22 mouse cellular contexts compared by ENCODE assay signal in genomic region chr7:73163687-73164086, GRCm38 (mm10).
A peak's percentile ranks its signal among the peaks of the same experiment; 100 is the strongest.
DNase-seq lines count a peak whose midpoint lies in the region; ATAC-seq and TF ChIP-seq lines count a peak whose summit lies in the region.
"Had no signal": no experiment of that assay in that cellular context is flagged by ENCODE, and none has a peak within 500 bp of the region (broad histone marks: within the 10 kb centered on the region; RNA-seq: fewer than 3 reads in every experiment).

No protein-coding gene starts in this region.

- no peak for TF ChIP-seq CTCF in lung, postnatal 0 days (IDR thresholded peaks at IDR 0.05)
- no peak for TF ChIP-seq CTCF in thymus, adult 2 months (IDR thresholded peaks at IDR 0.05; ENCODE audit: borderline replicate concordance, control insufficient read depth, extremely low read depth, insufficient read depth, low read length, poor library complexity)

- H3K36me3 ChIP-seq in heart, embryonic 12.5 days, result no peaks in the 10 kb centered on the region
- H3K36me3 ChIP-seq in limb, embryonic 11.5 days (ENCODE audit: control insufficient read depth, insufficient read depth, low read length), result no peaks in the 10 kb centered on the region
- H3K36me3 ChIP-seq in lung, postnatal 0 days (ENCODE audit: insufficient read depth, low read length), result no peaks in the 10 kb centered on the region
- no peaks in the 10 kb centered on the region for H3K36me3 ChIP-seq in thymus, adult 2 months (ENCODE audit: control insufficient read depth, insufficient read depth, low read length)
- H3K36me3 ChIP-seq: limb, embryonic 15.5 days; neural tube, embryonic 15.5 days had no signal

- no peak overlapping the region for H3K27ac ChIP-seq in heart, embryonic 12.5 days (ENCODE audit: poor library complexity, severe bottlenecking)
- H3K27ac ChIP-seq in limb, embryonic 11.5 days (replicated peaks; ENCODE audit: low read depth, low read length), result 0 out of 2 replicates have a peak overlapping the region, but pooled peaks have one; percentile 18
- H3K27ac ChIP-seq in lung, postnatal 0 days (ENCODE audit: low read length), result no peak overlapping the region
- no peak overlapping the region for H3K27ac ChIP-seq in thymus, adult 2 months (ENCODE audit: control insufficient read depth, insufficient read depth, low read length)
- H3K27ac ChIP-seq: hindbrain, embryonic 14.5 days; limb, embryonic 15.5 days; liver, embryonic 14.5 days; macrophage; neural tube, embryonic 15.5 days had no signal

- TF ChIP-seq EP300 in lung, postnatal 0 days (IDR thresholded peaks at IDR 0.05), result no peak

- H3K4me3 ChIP-seq in heart, embryonic 12.5 days, result no peak overlapping the region
- H3K4me3 ChIP-seq in limb, embryonic 11.5 days (ENCODE audit: low read depth, low read length), result no peak overlapping the region
- H3K4me3 ChIP-seq in lung, postnatal 0 days (ENCODE audit: low read depth, low read length), result no peak overlapping the region
- H3K4me3 ChIP-seq in thymus, adult 2 months (ENCODE audit: control insufficient read depth, insufficient read depth, low read length), result no peak overlapping the region
- H3K4me3 ChIP-seq: limb, embryonic 15.5 days; neural tube, embryonic 15.5 days had no signal

- H3K4me1 ChIP-seq in heart, embryonic 12.5 days (replicated peaks), result no peaks in the 10 kb centered on the region
- peaks cover 17% of the 10 kb centered on the region for H3K4me1 ChIP-seq in limb, embryonic 11.5 days (ENCODE audit: control insufficient read depth, insufficient read depth, low read length)
- H3K4me1 ChIP-seq in lung, postnatal 0 days (ENCODE audit: insufficient read depth, low read depth, low read length), result no peaks in the 10 kb centered on the region
- H3K4me1 ChIP-seq in thymus, adult 2 months (replicated peaks; ENCODE audit: control insufficient read depth, insufficient read depth, low read length), result no peaks in the 10 kb centered on the region
- H3K4me1 ChIP-seq: limb, embryonic 15.5 days had no signal

- H3K27me3 ChIP-seq in heart, embryonic 12.5 days (replicated peaks), result peaks cover 2% of the 10 kb centered on the region; the same call in 1 of the 2 replicates
- no peaks in the 10 kb centered on the region for H3K27me3 ChIP-seq in limb, embryonic 11.5 days (ENCODE audit: control insufficient read depth, insufficient read depth, low read length)
- H3K27me3 ChIP-seq in lung, postnatal 0 days (replicated peaks; ENCODE audit: insufficient read depth, low read length), result no peaks in the 10 kb centered on the region
- H3K27me3 ChIP-seq in thymus, adult 2 months (ENCODE audit: control insufficient read depth, insufficient read depth, low read length), result no peaks in the 10 kb centered on the region
- H3K27me3 ChIP-seq: limb, embryonic 15.5 days; neural tube, embryonic 15.5 days had no signal

- TF ChIP-seq POLR2A in thymus, adult 2 months (IDR thresholded peaks at IDR 0.05; ENCODE audit: control insufficient read depth, extremely low read depth, insufficient read depth, low read length, poor library complexity), result no peak

- WGBS in heart, embryonic 12.5 days, result 64% methylated on average over 5 of the region's 5 CpGs
- 26% methylated on average over 5 of the region's 5 CpGs for WGBS in limb, embryonic 11.5 days
- 37% methylated on average over 5 of the region's 5 CpGs for WGBS in lung, postnatal 0 days
- WGBS in thymus, adult 2 months, result 67% methylated on average over 5 of the region's 5 CpGs

- peak; percentile 37 for DNase-seq in heart, adult 11 months
- DNase-seq in adipocyte (ENCODE audit: low spot score), result peak; percentile 4
- DNase-seq in embryo, embryonic 10.5 days (ENCODE audit: low spot score), result peak; percentile 51
- peak; percentile 77 for DNase-seq in limb, embryonic 11.5 days (ENCODE audit: low spot score)
- no peak for DNase-seq in lung, postnatal 0 days (ENCODE audit: low spot score)
- no peak for DNase-seq in thymus, adult 2 months
- DNase-seq: adrenal gland, postnatal 10 days; cerebellum, adult 9-10 months; gastrocnemius, postnatal 10 days; kidney, adult 2 months; kidney, postnatal 14 days; lung, embryonic 14.5 days; thymus, adult 18-20 months; thymus, postnatal 4 days had no signal

- no peak overlapping the region for H3K4me2 ChIP-seq in heart, embryonic 12.5 days
- H3K4me2 ChIP-seq in limb, embryonic 11.5 days (ENCODE audit: low read depth, severe bottlenecking), result no peak overlapping the region
- no peak overlapping the region for H3K4me2 ChIP-seq in lung, postnatal 0 days (replicated peaks; ENCODE audit: low read depth, low read length)
- H3K4me2 ChIP-seq: hindbrain, embryonic 14.5 days; limb, embryonic 15.5 days; lung, embryonic 14.5 days; neural tube, embryonic 15.5 days had no signal

- no peaks in the 10 kb centered on the region for H3K9me3 ChIP-seq in heart, embryonic 12.5 days (replicated peaks)
- no peaks in the 10 kb centered on the region for H3K9me3 ChIP-seq in limb, embryonic 11.5 days (ENCODE audit: control insufficient read depth, low read length)
- H3K9me3 ChIP-seq in lung, postnatal 0 days (ENCODE audit: low read length), result no peaks in the 10 kb centered on the region
- H3K9me3 ChIP-seq: limb, embryonic 15.5 days; neural tube, embryonic 15.5 days had no signal

- H3K9ac ChIP-seq in heart, embryonic 12.5 days, result no peak overlapping the region
- no peak overlapping the region for H3K9ac ChIP-seq in limb, embryonic 11.5 days (ENCODE audit: low read length)
- no peak overlapping the region for H3K9ac ChIP-seq in lung, postnatal 0 days (replicated peaks; ENCODE audit: low read depth)
- H3K9ac ChIP-seq: hindbrain, embryonic 14.5 days; limb, embryonic 15.5 days; liver, embryonic 14.5 days; lung, embryonic 14.5 days; neural tube, embryonic 15.5 days had no signal

- no peak for ATAC-seq in heart, embryonic 12.5 days (ENCODE audit: insufficient number of reproducible peaks, low FRiP score)
- 0 out of 2 replicates have a peak, but pooled peaks have one; percentile 54 for ATAC-seq in limb, embryonic 11.5 days (ENCODE audit: insufficient number of reproducible peaks, low FRiP score, low TSS enrichment, low read depth)
- no peak for ATAC-seq in lung, postnatal 0 days
- ATAC-seq: activated CD4-positive, CD25-positive, alpha-beta regulatory T cell, adult 4 months; inflammation-experienced regulatory T-cells, adult 6 months had no signal

Comparison
In these comparisons a context has a peak if more than half of its experiments do, and no peak if none do; other contexts are left out.
1. DNase-seq: peak in heart, adult 11 months (single experiment), adipocyte (single experiment), embryo, embryonic 10.5 days (single experiment) and limb, embryonic 11.5 days (single experiment); none in lung, postnatal 0 days (single experiment) and thymus, adult 2 months (single experiment).